Mouse (Mus musculus) adrenal gland, postnatal 36 days (tissue): ENCODE measurements around the gene Zfp72. TPM values are rescaled to one million over a fixed set of nuclear protein-coding genes. Genes with fewer than 3 reads are reported as not detected.

Experiments used
- DNase-seq, 2 experiments: peaks; one replicate each; pipeline ENCODE4 v3.0.0; 2021; ENCODE audit warnings: mixed read lengths in 1 of 2
- long read RNA-seq, 2 experiments: library from polyadenylated mRNA; stranded (forward); transcript quantifications; one replicate each; pipeline ENCODE4 v2.0.0; 2021; ENCODE audit warnings: borderline sequencing depth in 2 of 2
- microRNA-seq: library from miRNA; unstranded; fragments of <30 nt; microRNA quantifications from one replicate; pipeline ENCODE4 v1.2.0, GENCODE M21; 2021
- total RNA-seq, 2 experiments: library from RNA; stranded (reverse); gene quantifications; 2 replicates each; pipeline ENCODE4 v1.2.3; 2021

Gene Zfp72
- total RNA-seq, result 1 to 10 TPM; 2.5 to 3.8 TPM
- long read RNA-seq, experiment 1, full-length matches to known transcripts, result 1 of 1 reads
- long read RNA-seq, experiment 1, partial matches to known transcripts, result 0 of 1 reads
- long read RNA-seq, experiment 1, other reads (novel, unspliced or antisense), result 0 of 1 reads
- long read RNA-seq, experiment 2, partial matches to known transcripts, result 0 of 1 reads
- long read RNA-seq, experiment 2, other reads (novel, unspliced or antisense), result 1 of 1 reads

DNA sequence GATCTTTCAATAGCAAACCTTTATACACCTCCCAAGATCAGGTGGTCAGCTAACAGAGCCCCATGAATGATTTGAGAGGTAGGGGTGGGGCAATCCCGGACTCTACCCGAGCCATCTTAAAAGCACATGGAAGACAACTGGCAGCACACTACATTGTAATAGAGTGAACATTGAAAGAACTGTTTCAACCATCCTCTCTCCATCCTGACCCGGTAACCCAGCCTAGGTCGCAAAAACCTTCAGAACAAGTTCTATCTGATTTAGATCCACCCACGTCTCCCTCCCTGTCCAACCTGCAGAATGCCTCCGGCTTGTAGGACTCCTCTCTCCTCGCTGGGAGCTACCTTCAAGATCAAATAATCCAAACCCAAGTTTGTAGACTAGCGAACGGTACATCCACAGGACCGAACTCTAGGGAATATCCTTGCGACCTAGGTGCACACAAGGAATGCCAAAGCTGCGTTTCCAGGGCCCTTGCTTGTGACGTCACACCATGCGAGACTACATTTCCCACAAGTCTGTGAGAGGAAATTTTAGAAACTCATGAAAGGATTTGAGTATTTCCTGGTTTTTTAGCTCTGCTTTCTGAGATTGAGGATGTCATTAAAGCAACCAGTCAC, at the start of gene Zfp72:
Gene Zfp72, minus strand, starts transcription at position 466 of the 620 bp plus-strand sequence.
- DNase-seq, result peak; percentile 79 to 80

DNA sequence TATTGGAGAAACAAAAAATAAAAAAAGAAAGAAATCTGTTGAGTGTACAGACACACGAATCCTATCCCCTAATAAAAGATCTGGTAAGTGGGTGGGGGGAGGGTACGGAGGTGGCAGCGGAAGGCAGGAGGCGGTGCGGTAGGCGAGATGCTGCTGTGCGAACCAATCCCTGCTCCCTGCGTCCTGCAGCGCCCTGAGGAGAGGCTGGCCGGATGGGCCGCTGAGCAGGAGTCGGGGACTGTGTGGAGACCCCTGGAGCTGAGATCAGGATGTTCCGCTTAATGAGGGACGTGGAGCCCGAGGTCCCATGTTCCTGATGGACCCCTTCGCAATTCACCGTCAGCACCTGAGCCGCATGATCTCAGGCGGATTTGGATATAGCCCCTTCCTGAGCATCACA, 49.3 kb upstream of the Zfp72 start:
- no peak for DNase-seq

DNA sequence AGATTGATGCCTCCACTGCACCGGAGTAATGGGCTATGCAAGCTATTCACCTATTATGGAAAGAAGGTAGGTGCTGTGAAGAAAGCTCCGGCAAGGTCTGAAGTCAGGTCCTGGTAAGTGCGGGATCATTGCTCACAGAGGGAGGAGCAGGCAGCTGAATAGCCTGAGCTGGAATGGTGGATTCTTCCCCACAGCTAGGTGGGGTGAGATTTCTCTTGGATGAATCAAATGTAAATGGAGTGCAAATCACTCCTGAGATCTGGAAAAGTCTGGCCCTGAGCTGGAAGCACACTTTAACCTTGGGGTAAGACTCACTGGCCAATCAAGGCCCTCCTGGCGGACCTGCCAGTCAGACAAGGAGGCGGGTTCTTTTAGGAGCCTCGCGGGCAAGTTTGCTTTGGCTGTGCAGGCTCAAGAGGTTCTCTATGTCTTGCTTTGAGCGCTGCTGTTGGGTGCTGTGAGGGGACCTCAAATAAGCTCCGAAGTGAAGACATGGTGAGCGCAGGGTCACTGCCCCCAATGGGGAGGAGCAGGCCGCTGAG, 8.7 kb upstream of the Zfp72 start, which contains the start of gene Ftl1-ps1:
Gene Ftl1-ps1, plus strand, starts transcription at position 397 of the 542 bp plus-strand sequence.
- DNase-seq, result peak; percentile 73 to 76

DNA sequence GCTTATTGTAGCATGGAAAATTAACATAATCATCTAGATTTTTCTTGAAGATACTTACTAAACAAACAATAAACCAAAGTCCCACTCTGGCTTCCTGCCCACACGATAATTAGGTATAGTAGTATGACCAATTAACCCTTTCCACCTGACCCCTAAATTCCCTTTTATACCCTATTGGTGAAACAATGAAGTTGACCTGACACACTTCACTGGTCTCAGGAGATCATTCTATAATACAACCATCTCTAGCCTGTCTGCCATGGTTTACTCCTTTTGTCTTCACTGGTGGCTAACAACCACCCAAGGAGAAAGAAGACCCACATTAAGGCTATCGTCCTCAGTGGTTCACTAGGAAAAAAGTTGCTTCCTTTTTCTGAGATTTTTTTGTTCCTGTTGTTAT, 520 bp upstream of the Zfp72 start:
- no peak for DNase-seq

DNA sequence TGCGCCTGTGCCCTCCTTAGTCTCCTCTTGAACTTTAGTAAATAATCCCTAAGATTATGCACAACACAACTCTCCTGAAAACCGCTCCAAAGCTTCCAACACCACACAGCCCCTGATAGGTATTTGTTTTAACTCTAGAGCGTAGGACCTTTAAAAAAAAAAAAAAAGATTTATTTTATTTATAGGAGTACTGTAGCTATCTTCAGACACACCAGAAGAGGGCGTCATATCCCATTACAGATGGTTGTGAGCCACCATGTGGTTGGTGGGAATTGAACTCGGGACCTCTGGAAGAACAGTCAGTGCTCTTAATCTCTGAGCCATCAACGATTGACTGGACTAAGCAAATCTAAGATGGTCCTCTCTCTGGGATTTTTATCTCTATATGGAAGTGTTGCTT, 906 bp downstream of the Zfp72 start:
- no peak for DNase-seq

DNA sequence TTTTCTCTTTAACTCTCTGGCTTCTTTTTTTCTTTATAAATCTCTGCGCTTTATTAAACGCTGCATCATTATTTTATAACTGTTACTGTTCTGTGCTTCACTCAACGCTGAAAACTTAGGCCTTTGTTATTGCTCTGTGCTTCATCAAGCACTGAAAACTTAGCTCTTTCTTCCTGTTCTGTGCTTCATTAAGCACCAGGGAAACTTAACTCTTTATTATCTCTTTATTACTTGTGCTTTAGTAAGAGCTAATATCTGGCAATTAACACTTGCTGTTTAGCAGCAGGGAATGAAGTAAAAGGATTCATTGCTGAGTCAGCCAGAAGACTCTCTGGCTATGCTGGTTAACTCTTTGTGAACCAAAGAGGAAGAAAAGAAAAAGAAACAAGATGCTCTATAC, 8.3 kb downstream of the Zfp72 start:
- DNase-seq, result no peak

DNA sequence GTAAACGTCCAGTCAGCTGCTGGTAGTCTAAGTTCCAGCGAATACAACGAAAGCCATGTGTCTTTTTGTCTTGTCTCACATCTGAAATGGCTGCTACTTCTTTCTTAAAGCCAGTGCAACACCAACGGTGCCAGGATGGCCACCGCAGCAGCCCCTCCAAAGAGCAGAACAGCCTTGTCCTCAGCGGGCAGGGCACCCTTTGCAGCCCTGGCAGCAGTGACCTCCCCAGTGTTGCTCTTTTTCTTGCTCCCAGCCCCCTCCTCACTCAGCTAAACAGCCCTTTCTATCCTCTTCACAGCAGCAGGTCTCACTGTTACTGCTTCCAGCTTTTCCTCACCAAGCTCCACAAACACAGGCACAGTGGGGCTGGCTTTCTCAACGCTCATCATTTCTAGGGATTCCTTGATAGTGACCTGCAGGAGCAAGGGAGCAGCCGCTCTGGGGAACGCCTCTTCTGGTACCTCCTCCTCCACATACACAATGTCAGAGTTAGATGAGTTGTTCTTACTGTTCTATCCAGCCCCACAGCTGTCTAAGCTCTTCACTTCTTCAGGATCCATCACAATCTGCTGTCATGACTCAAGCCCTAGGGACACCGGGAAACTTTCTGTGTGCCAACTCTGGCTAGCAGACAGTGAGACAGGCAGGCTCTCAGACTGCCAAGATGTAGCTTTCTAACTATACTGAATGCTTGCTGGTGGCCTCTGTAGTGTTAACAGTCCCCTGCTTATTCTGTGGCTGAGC, 8.9 kb downstream of the Zfp72 start:
- no peak for DNase-seq

DNA sequence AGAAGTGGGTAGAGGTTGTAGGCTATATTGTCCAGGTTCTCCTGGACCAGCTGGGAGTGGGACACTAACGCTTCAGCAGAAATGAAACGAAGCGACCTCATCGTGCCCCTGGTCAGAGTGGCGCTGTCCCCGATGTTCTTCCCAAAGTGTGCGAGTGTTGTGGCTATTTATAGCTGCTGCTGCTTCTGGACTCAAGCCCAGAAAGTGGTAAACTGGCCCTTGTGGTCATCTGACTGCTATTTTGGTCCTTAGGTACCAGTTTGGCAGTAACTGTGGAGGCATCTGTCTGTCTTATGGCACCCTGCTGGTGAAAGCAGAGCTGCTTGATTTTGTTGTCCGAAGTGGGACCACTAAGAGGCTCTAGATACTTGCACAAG, 26.8 kb downstream of the Zfp72 start, which contains the start of gene Lrrc14b:
Gene Lrrc14b, minus strand, starts transcription at position 147 of the 377 bp plus-strand sequence.
- peak; percentile 31 to 58 for DNase-seq

DNA sequence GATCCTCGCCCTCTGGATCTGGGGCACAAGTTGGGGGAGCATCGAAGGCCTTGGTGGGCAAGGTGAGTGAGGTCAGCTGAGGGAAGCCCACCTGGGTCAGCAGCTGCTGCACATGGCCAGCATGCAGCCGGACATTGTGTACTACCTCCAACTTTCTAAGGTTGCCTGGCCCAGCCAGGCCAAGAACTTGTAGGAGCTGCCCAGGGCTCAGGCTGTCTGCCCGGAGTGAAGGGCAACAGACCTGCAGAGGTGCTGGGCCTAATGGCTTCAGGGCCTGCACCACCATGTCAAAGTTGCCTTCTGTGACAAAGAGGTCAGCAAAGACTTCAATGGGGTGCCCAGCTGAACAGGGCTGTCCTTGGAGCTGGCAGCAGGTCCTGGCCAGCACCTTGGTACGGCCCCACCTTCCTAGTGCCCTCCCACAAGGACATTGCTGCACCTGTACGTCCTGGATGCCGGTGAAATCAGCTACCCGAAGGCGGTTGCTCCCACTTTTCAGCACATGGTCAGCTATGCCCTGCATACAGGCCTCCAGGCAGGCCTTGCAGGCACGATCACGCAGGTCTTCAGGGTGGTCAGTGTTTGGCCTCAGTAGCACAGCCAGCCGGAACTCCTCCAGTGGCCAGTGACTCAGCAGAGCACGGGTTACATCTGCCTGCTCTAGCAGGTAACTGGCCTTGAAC, 27.3 kb downstream of the Zfp72 start:
- peak; percentile 2 to 27 for DNase-seq

DNA sequence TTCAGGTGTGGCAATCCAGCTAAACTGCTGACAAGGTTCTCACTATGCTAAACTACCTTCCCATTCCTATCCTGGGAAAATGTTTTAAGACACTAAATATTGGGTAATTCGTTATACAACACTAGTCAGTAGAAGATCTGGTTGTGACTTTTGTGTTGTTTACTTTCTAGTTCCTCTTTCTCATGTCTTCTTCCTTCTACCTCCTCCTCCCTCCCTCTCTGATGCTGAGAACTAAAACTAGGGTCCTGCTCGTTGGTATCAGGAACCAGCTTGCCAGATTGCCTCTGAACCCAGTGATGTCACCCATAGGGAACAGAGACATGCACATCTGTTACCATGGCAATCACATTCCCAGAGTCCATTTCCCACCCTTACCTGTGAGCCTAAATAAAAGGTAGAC, 28.4 kb downstream of the Zfp72 start:
- DNase-seq, result no peak

DNA sequence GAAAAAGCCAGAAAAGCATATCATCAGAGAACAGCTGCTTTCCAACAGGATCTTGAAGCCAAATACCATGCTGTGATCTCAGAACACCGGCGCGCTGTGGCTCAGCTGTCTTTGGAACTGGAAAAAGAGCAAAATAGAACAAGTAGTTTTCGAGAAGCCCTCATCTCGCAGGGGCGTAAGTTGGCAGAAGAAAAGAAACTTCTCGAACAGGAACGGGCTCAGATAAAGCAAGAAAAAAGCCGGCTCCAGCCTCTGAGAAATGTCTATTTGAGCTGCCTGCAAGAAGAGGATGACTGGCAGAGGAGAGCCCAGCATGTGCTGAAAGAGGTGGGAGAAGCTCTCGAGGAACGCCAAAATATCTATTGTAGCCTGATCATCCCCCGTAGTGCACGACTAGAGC, 34.1 kb downstream of the Zfp72 start:
- DNase-seq, result no peak

DNA sequence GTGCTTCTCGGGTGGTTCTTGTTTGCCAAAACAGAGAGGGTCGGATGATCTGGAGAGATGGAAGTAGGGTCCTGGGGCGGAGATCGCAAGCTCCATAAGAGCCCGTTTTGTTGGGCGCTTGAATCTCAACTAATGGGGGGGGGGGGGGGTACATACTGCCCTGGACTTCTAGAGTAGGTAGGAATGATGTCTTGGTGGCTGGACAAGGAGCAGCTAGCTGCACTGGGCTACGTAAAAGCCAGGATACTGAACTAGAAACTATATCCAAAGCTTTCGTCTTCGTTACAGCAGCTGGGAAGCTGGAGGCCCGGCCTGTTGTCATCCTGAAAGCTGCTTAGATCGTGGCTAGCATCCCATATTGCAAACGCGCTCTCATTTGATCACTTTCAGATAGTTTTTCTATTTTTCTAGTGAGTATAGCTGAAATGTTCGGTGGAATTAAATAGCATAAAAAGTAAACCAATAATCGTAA, 40.2 kb downstream of the Zfp72 start:
- DNase-seq, result peak in 1 of 2 experiments; percentile 13

DNA sequence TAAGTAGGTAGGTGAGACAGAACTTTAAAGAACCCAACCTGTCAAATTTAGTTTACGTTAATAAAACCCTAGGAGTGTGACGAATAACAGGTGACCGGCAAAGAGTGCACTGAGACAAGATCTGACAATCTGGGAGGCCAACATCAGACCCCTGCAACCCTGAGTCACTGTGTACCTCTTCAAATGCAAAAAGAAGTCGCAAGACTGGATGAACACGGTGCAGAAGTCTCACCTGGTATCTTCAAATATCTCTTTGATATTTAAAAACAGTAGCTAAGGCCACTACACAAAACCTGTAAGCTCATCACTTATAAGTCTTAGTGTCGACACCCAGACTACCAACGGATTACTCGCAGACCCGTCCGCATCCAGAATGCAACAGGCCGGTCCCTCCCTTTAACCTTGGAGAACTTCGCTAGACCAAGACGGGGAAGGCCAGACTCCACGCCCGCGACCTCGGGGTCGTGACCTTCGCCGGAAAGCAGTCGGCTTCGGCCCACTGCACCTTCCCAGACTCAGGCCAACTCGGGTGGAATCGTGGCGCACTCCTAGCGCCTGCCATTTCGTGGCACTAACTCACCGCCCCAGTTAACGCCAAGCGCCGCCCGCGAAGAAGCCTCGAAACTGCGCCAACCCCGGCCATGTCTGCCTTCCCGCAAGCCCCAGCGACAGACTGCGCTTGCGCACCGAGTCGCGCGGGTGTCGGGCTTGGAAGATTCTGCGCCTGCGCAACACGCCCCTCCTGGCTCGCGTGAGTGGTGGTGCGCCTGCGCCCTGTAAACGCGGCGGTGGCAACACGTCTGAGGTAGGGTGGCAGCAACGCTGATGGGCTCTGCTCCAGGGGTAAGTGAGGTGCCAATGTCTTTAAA, 40.8 kb downstream of the Zfp72 start, which contains the start of the genes Sdha and Ccdc127:
Gene Sdha, minus strand, starts transcription at position 715 of the 869 bp plus-strand sequence.
Gene Ccdc127, plus strand, starts transcription at position 744 of the 869 bp plus-strand sequence.
- peak; percentile 96 to 97 for DNase-seq

DNA sequence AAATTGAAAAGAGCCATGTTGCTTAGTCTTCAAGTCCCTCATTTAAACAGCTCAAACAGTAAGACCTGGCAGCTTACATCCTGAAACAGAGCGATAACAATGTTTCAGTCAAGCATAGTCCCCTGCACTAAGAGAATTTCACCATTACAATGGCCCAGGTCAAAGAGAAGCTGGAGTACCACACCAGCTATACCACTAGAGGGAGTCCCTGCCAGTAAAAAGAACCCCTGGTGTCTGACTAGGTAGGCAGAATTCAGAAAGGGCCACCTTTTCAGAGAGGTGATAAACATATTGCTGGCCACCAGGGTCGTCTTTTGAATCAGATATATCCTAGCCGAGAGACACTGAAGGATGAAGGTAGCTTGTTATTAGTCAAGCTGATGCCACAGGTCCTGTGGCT, 49.6 kb downstream of the Zfp72 start:
- peak; percentile 6 to 50 for DNase-seq

DNA sequence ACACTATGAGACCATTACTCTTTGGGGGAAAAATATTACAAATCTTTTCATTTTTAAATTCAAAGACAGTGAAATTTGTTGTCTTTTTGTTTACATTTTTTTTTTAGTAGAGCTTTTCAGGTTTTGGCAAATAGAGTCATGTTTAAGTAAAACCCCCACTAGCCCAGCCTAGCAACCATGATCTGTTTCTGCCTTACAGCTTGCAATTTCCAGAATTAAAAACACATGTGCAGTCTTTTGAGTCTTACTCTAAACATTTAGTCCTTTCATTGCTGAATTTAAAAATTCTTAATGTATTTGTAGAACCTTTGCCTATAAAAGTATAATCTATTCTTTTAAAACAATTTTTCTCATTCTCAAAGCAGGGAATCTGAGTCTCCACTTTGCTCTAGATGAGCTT, 61.3 kb downstream of the Zfp72 start:
- no peak for DNase-seq

Small RNA genes lying within 50 kb of the gene (microRNA-seq; reads per million reads assigned to microRNA genes)
- gene Mir692-3, result not detected

Other genes starting within 250 kb of the Zfp72 start
- 10 to 100 TPM; 60.9 to 67.5 TPM for gene Exoc3, start 182.1 kb downstream of the Zfp72 start, total RNA-seq
- gene Ahrr, start 98.5 kb downstream of the Zfp72 start, total RNA-seq, result 1 to 10 TPM in 1 of 2 experiments, under 1 TPM in 1; 0.89 to 1.3 TPM
- gene Pdcd6, start 73.3 kb downstream of the Zfp72 start, total RNA-seq, result 100 to 1,000 TPM; 133 to 173 TPM
- gene Sdha, start 40.6 kb downstream of the Zfp72 start, total RNA-seq, result 100 to 1,000 TPM; 611 to 702 TPM
- 10 to 100 TPM; 58.0 to 58.1 TPM for gene Ccdc127, start 40.5 kb downstream of the Zfp72 start, total RNA-seq
- under 1 TPM; 0.23 to 0.36 TPM for gene Lrrc14b, start 26.8 kb downstream of the Zfp72 start, total RNA-seq
- gene Ftl1-ps1, start 8.9 kb upstream of the Zfp72 start, total RNA-seq, result 1,000 to 10,000 TPM in 1 of 2 experiments, 100 to 1,000 TPM in 1; 827 to 1,288 TPM
- 10 to 100 TPM in 1 of 2 experiments, 1 to 10 TPM in 1; 9.0 to 11.2 TPM for gene Zfp825, start 103.2 kb upstream of the Zfp72 start, total RNA-seq
- 10 to 100 TPM; 80.0 to 92.4 TPM for gene Erap1, start 248.7 kb upstream of the Zfp72 start, total RNA-seq